Mouse (Mus musculus): ENCODE measurements around the gene Gm17655.
"Not testable (repeated sequence)": the region's sequence is repeated elsewhere in the genome, so short reads cannot be mapped to it uniquely, and the experiment has no call there.

Gm17655 gene

DNA sequence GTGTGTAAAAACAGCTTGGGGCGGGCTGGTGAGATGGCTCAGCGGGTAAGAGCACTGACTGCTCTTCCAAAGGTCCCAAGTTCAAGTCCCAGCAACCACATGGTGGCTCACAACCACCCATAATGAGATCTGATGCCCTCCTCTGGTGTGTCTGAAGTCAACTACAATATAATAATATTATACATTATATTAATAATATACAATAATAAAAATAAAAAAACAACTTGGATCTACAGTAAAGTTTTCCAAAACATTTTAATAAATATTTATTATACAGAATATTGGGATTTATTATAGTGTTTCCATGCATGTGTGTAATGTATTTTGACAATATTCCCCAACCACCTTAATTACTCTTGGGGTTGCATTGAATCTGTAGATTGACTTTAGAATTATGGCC, at the start of gene Gm17655:
Gene Gm17655, minus strand, starts transcription at position 101 of the 400 bp plus-strand sequence.
- DNase-seq = not testable (repeated sequence)

DNA sequence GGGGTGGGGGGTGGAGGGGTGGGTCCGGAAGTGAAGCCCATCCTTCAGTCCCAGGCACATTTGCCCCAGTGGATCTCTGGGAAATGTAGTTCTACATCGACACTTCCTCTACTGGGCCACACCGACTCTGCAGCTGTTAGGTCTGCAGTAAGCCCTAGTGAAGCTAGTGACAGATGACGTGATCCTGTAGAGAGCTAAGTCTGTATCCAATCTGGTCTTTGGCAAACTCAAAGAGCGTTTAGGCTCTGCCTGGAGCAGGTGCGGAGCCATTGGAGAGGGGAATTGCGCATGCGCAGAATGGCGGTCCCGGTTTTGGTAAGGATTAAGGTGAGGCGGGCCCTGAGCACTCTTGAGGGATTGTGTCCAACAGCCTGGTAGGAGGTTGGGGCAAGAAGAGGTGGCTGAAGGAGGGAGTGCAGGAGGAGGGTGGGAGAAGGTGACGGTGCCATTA, 37.7 kb upstream of the Gm17655 start, which contains the start of gene Zfp605:
Gene Zfp605, plus strand, starts transcription at position 102 of the 451 bp plus-strand sequence.
- peak; percentile 89 for DNase-seq

DNA sequence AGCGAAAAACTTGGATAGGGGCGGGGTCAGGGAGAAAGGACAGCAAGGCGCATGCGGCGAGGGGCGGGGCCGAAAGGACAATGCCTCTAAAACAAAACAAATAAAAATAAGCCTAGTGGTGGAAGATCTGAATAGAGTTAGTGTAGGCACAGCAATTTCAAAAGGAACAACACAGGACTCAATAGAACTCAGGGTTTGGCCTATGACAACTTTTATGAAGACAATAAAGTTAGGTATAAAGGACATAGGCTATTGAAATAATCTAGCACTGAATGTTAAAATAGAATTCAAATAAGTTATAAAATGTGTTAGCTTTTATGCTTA, 36.0 kb upstream of the Gm17655 start:
- DNase-seq = peak; percentile 99

DNA sequence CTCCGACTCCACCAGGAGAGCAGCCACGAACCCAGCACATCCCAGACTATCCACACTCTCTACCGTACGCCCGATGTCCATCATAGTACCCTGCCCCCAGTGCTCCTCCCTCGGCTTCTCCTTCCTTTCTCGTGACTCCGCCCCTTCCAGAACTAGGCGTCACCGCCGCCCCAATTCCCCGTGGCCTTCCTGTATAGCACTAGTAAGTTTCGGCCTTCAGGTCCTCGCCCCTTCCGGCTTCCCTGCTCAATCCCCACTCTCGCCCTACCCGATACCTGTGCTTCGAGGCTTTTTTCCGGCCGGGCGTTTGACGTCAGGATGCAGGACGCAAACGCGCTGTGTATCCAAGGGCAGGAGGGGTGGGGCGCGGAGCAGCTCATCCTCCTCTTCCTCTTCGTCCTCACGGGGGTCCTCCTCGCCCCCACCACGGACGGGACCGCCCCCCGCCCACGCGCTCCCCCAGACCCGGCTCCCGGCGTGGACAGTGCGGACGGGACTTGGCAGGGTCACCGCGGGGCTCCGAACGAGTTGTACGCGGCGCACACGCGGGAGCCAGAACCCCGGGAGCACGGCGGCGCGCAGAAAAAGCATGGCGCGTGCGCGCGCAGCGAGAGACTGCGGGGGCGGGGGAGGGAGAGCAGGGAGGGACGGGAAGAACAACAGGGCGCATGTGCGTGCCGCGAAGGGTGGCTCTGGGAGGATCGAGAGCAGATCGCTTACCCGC, 35.4 kb upstream of the Gm17655 start, which contains the start of gene Gtpbp6:
Gene Gtpbp6, minus strand, starts transcription at position 617 of the 724 bp plus-strand sequence.
- peak; percentile 96 for DNase-seq

GRCm38 (mm10) chr5:110106901-110107564, 34.7 kb upstream of the Gm17655 start:
- DNase-seq = no peak

GRCm38 (mm10) chr5:110106140-110106871, 34.0 kb upstream of the Gm17655 start:
- peak; percentile 7 for DNase-seq

DNA sequence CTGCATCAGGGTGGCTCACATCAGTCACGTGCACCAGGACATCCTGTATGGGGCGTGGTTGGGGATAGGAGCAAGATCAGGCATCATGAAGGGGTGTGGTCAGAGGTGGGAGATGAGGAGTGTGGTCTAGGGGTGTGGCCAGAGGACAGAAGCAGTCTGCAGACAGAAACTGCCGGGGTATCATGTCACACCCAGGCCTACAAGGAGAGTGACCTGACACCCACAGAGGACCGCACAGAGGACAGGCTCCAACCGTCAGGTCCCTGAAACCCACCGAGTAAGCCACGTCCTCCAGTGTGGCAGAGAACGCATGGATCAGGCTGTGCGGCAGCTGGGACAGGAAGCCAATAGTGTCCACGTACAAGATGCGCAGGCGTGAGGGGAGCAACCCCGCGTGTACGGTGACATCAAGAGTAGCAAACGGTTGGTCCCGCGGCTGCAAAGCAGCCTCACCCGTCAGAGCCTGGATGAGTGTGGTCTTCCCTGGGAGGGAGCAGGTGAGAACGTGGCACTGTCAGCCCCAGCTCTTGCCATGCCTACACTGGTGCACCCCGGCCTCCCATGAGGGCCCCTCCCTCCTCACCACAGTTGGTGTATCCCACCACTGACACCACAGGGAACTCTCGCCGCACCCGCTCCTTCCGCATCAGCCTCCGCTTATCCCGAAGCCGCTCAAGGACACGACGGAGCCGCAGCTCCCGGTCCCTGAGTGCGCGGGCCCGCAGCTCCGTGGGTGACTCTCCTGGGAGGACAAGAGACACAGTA, 32.5 kb upstream of the Gm17655 start:
- DNase-seq = peak; percentile 4

GRCm38 (mm10) chr5:110103901-110104615, 31.7 kb upstream of the Gm17655 start:
- DNase-seq = no peak

GRCm38 (mm10) chr5:110102853-110103625, 30.7 kb upstream of the Gm17655 start:
- DNase-seq = no peak

GRCm38 (mm10) chr5:110102429-110102828, 30.1 kb upstream of the Gm17655 start:
- DNase-seq = no peak

GRCm38 (mm10) chr5:110101716-110102347, 29.5 kb upstream of the Gm17655 start:
- peak; percentile 57 for DNase-seq

DNA sequence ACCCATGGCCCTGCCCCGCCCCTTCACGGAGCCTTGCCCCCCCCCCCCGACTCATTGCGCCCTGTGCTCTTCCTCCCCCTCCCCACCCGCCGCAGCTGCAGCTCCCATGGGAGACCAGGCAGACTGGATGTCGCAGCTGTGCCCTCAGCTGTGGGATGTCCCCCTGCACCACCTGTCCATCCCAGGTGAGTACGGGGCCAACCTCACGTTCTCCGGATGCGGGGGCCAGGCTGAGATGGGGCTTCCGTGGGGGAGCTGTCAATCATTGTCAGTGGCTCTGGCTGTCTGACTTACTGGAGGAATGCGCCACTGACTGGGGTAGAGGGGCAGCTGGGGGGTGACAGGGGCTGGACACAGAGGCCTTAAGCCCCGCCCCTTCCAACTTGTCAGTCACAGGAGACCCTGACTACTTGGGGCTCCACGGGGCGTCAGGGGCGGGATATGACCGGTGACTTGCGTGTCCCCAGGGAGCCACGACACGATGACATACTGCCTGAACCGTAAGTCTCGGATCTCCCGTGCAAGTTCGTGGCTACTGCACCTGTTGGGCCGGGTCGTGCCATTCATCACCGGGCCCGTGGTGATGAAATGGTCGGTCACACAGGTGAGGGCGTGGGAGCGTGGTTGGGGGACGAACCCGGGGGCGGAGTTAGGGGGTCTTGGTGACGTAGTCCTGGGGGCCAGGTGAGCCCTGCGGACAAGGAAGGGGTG, 28.8 kb upstream of the Gm17655 start:
- DNase-seq = peak; percentile 28

- peak; percentile 23 for DNase-seq
Measured at GRCm38 (mm10) chr5:110099656-110100580, 27.6 kb upstream of the Gm17655 start, which contains the start of gene Plcxd1. TSS of gene Plcxd1 (plus strand) at chr5:110099969.

DNA sequence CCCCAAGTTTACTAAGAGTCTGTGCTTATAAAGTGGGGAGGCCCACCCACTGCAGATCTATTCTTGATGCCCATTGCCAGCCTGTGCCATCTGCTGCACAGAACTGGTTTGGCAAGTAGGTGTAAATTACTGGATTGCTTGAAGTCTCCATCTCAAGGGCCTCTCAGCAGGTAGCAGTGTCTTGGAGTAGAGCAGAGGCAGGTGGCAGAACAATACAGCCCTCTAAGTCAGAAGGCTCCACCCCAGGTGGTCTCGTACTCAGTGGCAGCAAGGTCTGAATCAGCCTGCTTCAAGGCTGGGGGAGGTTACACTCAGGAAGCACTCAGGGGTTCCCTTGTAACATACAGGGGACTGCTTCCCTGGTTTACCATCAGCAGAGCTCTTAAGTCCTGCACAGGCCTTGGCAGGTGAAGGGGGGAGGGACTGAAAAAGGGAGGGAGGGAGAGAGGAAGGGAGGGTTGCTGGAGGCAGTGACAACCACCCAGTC, 26.7 kb upstream of the Gm17655 start:
- peak; percentile 13 for DNase-seq

DNA sequence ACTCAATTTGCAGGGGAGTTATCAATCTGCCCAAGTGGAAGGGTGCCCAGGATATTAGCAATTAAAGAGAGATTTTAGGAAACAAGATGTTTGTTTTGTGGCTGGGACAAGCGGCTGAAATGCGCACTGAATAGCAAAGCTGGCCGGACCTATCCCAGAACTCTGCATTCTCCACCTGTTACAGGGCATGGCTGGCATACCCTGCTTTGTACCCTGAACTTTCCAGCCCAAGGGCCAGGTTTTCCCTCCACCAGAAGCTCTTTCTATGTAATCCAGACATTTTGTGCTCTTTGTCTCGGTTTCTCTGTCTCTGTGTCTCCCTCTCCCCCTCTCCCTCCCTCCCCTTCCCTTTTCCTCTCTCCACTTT, 22.5 kb upstream of the Gm17655 start:
- DNase-seq = no peak

- DNase-seq = peak; percentile 93
Measured at GRCm38 (mm10) chr5:110094030-110094846, 21.9 kb upstream of the Gm17655 start, which contains the start of gene Gm35315. TSS of gene Gm35315 (minus strand) at chr5:110094420.

DNA sequence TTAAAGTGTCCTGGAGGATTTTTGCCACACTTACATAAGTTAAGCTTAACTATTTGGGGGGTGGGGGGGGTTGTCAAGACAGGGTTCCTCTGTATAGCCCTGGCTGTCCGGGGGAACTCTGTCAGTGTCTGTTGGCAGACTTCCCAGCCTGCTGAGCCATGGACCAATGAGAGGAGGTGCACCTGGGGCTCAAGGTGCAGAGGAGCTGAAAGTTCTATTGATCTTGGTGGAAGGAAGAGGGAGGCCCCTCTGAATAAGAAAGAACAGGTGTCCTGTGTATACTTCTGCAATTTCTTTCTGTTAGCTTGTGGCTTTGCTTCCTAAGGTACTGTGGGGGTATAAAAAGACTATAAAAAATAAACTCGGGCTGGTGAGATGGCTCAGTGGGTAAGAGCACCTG, 19.2 kb upstream of the Gm17655 start:
- no peak for DNase-seq

Data from lung, postnatal 10 days (tissue).